Mouse (Mus musculus) neural tube, embryonic 15.5 days (tissue): Measurements from ENCODE around the gene Coro2a. TPM values are rescaled to one million over a fixed set of nuclear protein-coding genes. Genes with fewer than 3 reads are reported as not detected.
"Not testable (repeated sequence)": the region's sequence is repeated elsewhere in the genome, so short reads cannot be mapped to it uniquely, and the experiment has no call there.

Experiments used
- ATAC-seq: fragments of 200-750 bp; cut with Nextera tagmentation; 2 replicates; pipeline ENCODE4 v1.8.0; 2017; ENCODE audit warnings: mild to moderate bottlenecking, moderate TSS enrichment, moderate library complexity; ENCODE audit not compliant: low FRiP score
- H3K27ac ChIP-seq: fragments of 300-500 bp; sonication (generic); replicated peaks from 2 replicates; pipeline ENCODE4 v1.5.1; 2015; ENCODE audit warnings: mild to moderate bottlenecking, inconsistent platforms
- H3K27me3 ChIP-seq: fragments of 300-500 bp; sonication (generic); replicated peaks from 2 replicates; pipeline ENCODE4 v1.6.1; 2015; ENCODE audit warnings: inconsistent platforms
- H3K36me3 ChIP-seq: fragments of 300-500 bp; sonication (generic); 2 replicates; pipeline ENCODE4 v1.6.1; 2015; ENCODE audit warnings: inconsistent platforms
- H3K4me1 ChIP-seq: fragments of 300-500 bp; sonication (generic); 2 replicates; pipeline ENCODE4 v1.6.1; 2015; ENCODE audit warnings: inconsistent platforms
- H3K4me2 ChIP-seq: fragments of 300-500 bp; sonication (generic); 2 replicates; pipeline ENCODE4 v1.6.1; 2015; ENCODE audit warnings: inconsistent platforms, mild to moderate bottlenecking, moderate library complexity
- H3K4me3 ChIP-seq: fragments of 300-500 bp; sonication (generic); replicated peaks from 2 replicates; pipeline ENCODE4 v1.5.1; 2015; ENCODE audit warnings: mild to moderate bottlenecking, inconsistent platforms
- H3K9ac ChIP-seq: fragments of 300-500 bp; sonication (generic); replicated peaks from 2 replicates; pipeline ENCODE4 v1.6.1; 2015; ENCODE audit warnings: mild to moderate bottlenecking, inconsistent platforms
- H3K9me3 ChIP-seq: fragments of 300-500 bp; sonication (generic); replicated peaks from 2 replicates; pipeline ENCODE4 v1.6.1; 2016; ENCODE audit warnings: inconsistent platforms
- WGBS: fragments of 180-500 bp; shearing (Covaris S2); methylation state at CpG from one replicate; pipeline ENCODE4 v1.1.7; 2015; ENCODE audit warnings: mixed read lengths; 5-methylcytosine and 5-hydroxymethylcytosine counted together
- polyA plus RNA-seq: library from polyadenylated mRNA; unstranded; fragments of >200 nt; fragmentation: Nextera tagmentation; extraction: Ambion mirVana; gene quantifications from 2 replicates; pipeline ENCODE4 v1.2.1, GENCODE M21; 2015

Coro2a gene
- polyA plus RNA-seq, result 9.8 and 18.7 TPM in 2 replicates

- peaks cover 17% of the 10 kb centered on the region; the same call in 1 of the 2 replicates for H3K4me1 ChIP-seq
- peak within 1 kb of the TSS; percentile 54 for H3K27ac ChIP-seq
- peak within 1 kb of the TSS; percentile 87 for H3K4me2 ChIP-seq
- no peaks in the 10 kb centered on the region for H3K36me3 ChIP-seq
- peak within 1 kb of the TSS; percentile 60 for H3K4me3 ChIP-seq
- peaks cover 14% of the 10 kb centered on the region for H3K27me3 ChIP-seq
- WGBS, result under 1% methylated on average over 47 of the region's 66 CpGs
- peak within 1 kb of the TSS; percentile 76 for H3K9ac ChIP-seq
- H3K9me3 ChIP-seq, result no peaks in the 10 kb centered on the region
- peak; percentile 79 for ATAC-seq
These were observed at the start of gene Coro2a for GRCm38 (mm10) chr4:46601844-46602423. Gene Coro2a, minus strand, starts transcription at chr4:46602202.

DNA sequence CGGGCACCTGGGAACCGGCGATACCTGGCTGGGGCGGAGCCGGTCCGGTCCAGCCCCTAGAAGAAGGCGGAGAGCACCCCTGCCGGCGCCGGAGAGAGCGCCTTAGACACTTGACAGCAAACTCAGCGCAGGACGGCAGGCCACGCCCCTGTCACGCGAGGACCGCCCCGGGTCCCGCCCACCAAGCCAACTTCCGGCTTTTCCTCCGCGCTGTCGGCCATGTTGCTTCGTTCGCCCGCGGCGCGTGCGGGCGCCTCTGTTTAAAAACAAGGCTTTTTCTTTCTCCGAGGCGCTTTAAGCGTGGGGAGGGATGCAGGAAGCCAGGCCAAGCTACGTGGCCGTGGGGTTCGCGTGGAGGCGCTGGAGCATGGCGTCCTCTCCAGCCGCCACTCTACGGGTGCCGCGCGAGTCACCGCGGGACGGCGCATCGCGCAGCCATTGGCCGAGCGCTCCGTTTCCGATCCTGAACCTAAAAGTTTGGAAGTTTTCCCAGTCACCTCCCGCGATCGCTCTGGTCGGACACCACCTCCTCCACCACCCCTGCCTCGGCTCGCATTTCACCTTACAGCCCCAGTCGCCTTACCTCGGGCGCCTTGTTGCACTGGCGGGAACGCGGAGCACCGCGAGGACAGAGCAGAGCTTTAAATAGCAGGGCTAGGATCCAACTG lies 48.2 kb upstream of the Coro2a start, which contains the start of gene Tbc1d2:
Gene Tbc1d2, minus strand, starts transcription at position 124 of the 668 bp plus-strand sequence.
- H3K9ac ChIP-seq, result peak within 1 kb of the TSS; percentile 62
- no peaks in the 10 kb centered on the region for H3K36me3 ChIP-seq
- no peaks in the 10 kb centered on the region for H3K9me3 ChIP-seq
- peak within 1 kb of the TSS; percentile 81 for H3K27ac ChIP-seq
- WGBS, result under 1% methylated on average over 67 of the region's 69 CpGs
- H3K4me3 ChIP-seq, result peak within 1 kb of the TSS; percentile 82
- ATAC-seq, result peak; percentile 97
- peaks cover 39% of the 10 kb centered on the region for H3K27me3 ChIP-seq
- H3K4me2 ChIP-seq, result peak within 1 kb of the TSS; percentile 91
- H3K4me1 ChIP-seq, result peaks cover 17% of the 10 kb centered on the region

DNA sequence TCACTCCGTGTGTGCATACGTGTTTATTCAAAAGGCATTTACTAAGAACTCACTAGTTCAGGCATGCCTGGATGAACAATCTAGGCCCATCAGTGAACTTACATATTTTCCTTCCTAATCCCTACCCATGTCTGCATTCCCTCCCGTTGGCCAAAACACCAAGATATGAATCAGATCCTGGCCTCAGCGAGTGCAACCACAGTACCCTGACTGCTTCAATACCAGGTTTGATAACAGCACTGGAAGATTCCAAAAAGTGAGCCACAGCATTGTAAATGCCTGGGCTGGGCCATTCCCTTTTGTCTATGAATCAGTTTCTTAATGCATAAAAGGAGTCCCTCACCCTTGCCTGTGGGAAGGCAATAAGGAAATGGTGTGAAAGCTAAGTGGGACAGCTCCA lies 47.2 kb upstream of the Coro2a start:
- H3K4me2 ChIP-seq, result peak overlapping the region; percentile 91
- WGBS, result 64% methylated on average over 4 of the region's 4 CpGs
- no peak for ATAC-seq
- H3K36me3 ChIP-seq, result no peaks in the 10 kb centered on the region
- H3K4me3 ChIP-seq, result peak overlapping the region; percentile 82
- H3K27ac ChIP-seq, result no peak overlapping the region
- H3K9ac ChIP-seq, result peak overlapping the region; percentile 62
- peaks cover 39% of the 10 kb centered on the region for H3K27me3 ChIP-seq
- no peaks in the 10 kb centered on the region for H3K9me3 ChIP-seq
- peaks cover 17% of the 10 kb centered on the region for H3K4me1 ChIP-seq

- H3K4me2 ChIP-seq, result no peak overlapping the region
- H3K4me3 ChIP-seq, result no peak overlapping the region
- H3K36me3 ChIP-seq, result no peaks in the 10 kb centered on the region
- H3K9me3 ChIP-seq, result no peaks in the 10 kb centered on the region
- WGBS, result 88% methylated on average over 8 of the region's 8 CpGs
- ATAC-seq, result no peak
- H3K27me3 ChIP-seq, result peaks cover 12% of the 10 kb centered on the region
- H3K27ac ChIP-seq, result no peak overlapping the region
- H3K4me1 ChIP-seq, result no peaks in the 10 kb centered on the region
- H3K9ac ChIP-seq, result no peak overlapping the region
These were observed 41.7 kb upstream of the Coro2a start for GRCm38 (mm10) chr4:46643676-46644112.

GRCm38 (mm10) chr4:46642924-46643675 lies 41.1 kb upstream of the Coro2a start:
- ATAC-seq, result no peak
- WGBS, result 75% methylated on average over 8 of the region's 8 CpGs
- H3K4me1 ChIP-seq, result no peaks in the 10 kb centered on the region
- 0 out of 2 replicates have a peak overlapping the region, but pooled peaks have one; percentile 41 for H3K27ac ChIP-seq
- H3K27me3 ChIP-seq, result peaks cover 6% of the 10 kb centered on the region; the same call in 1 of the 2 replicates
- H3K4me2 ChIP-seq, result no peak overlapping the region
- H3K4me3 ChIP-seq, result no peak overlapping the region
- H3K9ac ChIP-seq, result no peak overlapping the region
- no peaks in the 10 kb centered on the region for H3K9me3 ChIP-seq
- H3K36me3 ChIP-seq, result no peaks in the 10 kb centered on the region

DNA sequence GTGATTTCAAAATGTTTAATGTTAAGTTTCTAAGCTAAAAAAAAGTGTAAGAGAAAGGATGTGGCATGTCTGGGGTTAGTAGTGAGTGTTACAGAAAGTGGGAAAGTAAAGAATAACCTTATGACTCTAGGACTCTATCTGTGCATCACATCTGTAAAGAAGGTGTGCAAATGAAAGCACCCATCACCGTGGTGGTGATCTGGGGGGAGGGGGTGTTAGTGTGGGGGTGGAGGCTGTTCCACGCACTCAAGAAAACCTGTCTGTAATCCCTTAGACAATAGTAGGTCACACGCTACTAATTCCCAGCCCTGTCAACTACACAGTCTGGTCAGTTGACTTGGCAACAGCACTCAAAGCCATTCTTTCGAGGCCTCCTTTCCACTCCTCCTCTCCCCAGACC lies 39.3 kb upstream of the Coro2a start:
- H3K27ac ChIP-seq, result no peak overlapping the region
- no peaks in the 10 kb centered on the region for H3K27me3 ChIP-seq
- no peaks in the 10 kb centered on the region for H3K9me3 ChIP-seq
- no peak for ATAC-seq
- H3K4me3 ChIP-seq, result no peak overlapping the region
- H3K4me2 ChIP-seq, result no peak overlapping the region
- 60% methylated on average over 4 of the region's 4 CpGs for WGBS
- H3K36me3 ChIP-seq, result no peaks in the 10 kb centered on the region
- H3K9ac ChIP-seq, result no peak overlapping the region
- H3K4me1 ChIP-seq, result no peaks in the 10 kb centered on the region

GRCm38 (mm10) chr4:46639866-46640265 lies 37.9 kb upstream of the Coro2a start:
- H3K27ac ChIP-seq, result no peak overlapping the region
- H3K4me2 ChIP-seq, result no peak overlapping the region
- H3K36me3 ChIP-seq, result no peaks in the 10 kb centered on the region
- H3K4me3 ChIP-seq, result no peak overlapping the region
- no peaks in the 10 kb centered on the region for H3K4me1 ChIP-seq
- no peak for ATAC-seq
- H3K9me3 ChIP-seq, result no peaks in the 10 kb centered on the region
- no peak overlapping the region for H3K9ac ChIP-seq
- no peaks in the 10 kb centered on the region for H3K27me3 ChIP-seq
- 92% methylated on average over 8 of the region's 8 CpGs for WGBS

GRCm38 (mm10) chr4:46637250-46637649 lies 35.2 kb upstream of the Coro2a start:
- H3K36me3 ChIP-seq, H3K4me3 ChIP-seq, H3K4me1 ChIP-seq, H3K4me2 ChIP-seq, H3K9ac ChIP-seq, H3K27me3 ChIP-seq, H3K9me3 ChIP-seq, H3K27ac ChIP-seq, ATAC-seq: not testable (repeated sequence)
- WGBS, result 89% methylated on average over 10 of the region's 10 CpGs

- Histone ChIP-seq H3K4me2 (no peak overlapping the region), H3K4me3 (no peak overlapping the region), H3K27ac (no peak overlapping the region), H3K27me3 (no peaks in the 10 kb centered on the region), H3K9ac (no peak overlapping the region), H3K36me3 (no peaks in the 10 kb centered on the region), H3K9me3 (no peaks in the 10 kb centered on the region), H3K4me1 (no peaks in the 10 kb centered on the region)
- no peak for ATAC-seq
- 89% methylated on average over 16 of the region's 16 CpGs for WGBS
These were observed 33.9 kb upstream of the Coro2a start for GRCm38 (mm10) chr4:46635702-46636430.

DNA sequence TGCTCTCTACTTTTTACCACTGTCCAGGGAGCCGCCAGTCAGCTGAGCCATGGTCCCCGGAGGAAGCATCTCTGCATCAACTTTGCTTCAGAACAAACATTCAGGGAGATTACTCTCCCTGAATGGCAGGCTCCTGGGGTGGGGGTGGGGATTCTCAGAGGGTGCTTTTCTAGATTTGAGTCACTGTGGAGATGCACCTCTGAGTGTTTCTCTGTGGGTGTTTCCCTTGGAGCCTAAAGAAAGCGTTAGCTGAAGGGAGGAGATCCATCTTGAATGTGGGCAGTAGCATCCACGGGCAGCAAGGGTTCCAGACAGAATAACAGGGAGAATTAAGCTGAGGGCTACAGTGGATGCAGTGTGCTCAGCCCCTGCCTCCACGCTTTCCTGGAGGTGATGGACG lies 32.9 kb upstream of the Coro2a start:
- Histone ChIP-seq H3K4me3 (no peak overlapping the region), H3K9me3 (no peaks in the 10 kb centered on the region), H3K27me3 (no peaks in the 10 kb centered on the region), H3K9ac (no peak overlapping the region), H3K27ac (no peak overlapping the region), H3K4me2 (no peak overlapping the region), H3K4me1 (no peaks in the 10 kb centered on the region), H3K36me3 (no peaks in the 10 kb centered on the region)
- WGBS, result 63% methylated on average over 6 of the region's 6 CpGs
- ATAC-seq, result no peak

GRCm38 (mm10) chr4:46633565-46633964 lies 31.6 kb upstream of the Coro2a start:
- not testable (repeated sequence) for H3K36me3 ChIP-seq, H3K4me3 ChIP-seq, H3K27me3 ChIP-seq, ATAC-seq, H3K9me3 ChIP-seq, H3K4me1 ChIP-seq, H3K4me2 ChIP-seq, H3K27ac ChIP-seq, H3K9ac ChIP-seq
- WGBS, result 77% methylated on average over 6 of the region's 6 CpGs
